Mouse (Mus musculus) adrenal gland, adult 2 months (tissue): ENCODE data around the gene Aox1. TPM values are rescaled to one million over a fixed set of nuclear protein-coding genes. Genes with fewer than 3 reads are reported as not detected.
A peak's percentile ranks its signal among the peaks of the same experiment; 100 is the strongest.
"Not testable (repeated sequence)": the region's sequence is repeated elsewhere in the genome, so short reads cannot be mapped to it uniquely, and the experiment has no call there.

ENCODE experiments used
- DNase-seq: peaks from one replicate; pipeline ENCODE4 v3.0.0; 2021
- long read RNA-seq: library from polyadenylated mRNA; stranded (forward); transcript quantifications from one replicate; pipeline ENCODE4 v2.0.0, GENCODE M21; 2021
- polyA plus RNA-seq: library from polyadenylated mRNA; depleted of rRNA; stranded (reverse); fragments of >200 nt; gene quantifications from 2 replicates; pipeline ENCODE4 v1.2.3, GENCODE M21; 2012; rRNA removed
- total RNA-seq, 2 experiments: library from RNA; stranded (reverse); gene quantifications; 2 replicates each; pipeline ENCODE4 v1.2.3; 2021

Aox1 gene
- total RNA-seq (10 to 100 TPM; 35.1 to 58.0 TPM), polyA plus RNA-seq (9.1 and 10.7 TPM in 2 replicates)
- long read RNA-seq, full-length matches to known transcripts = 4 of 10 reads
- long read RNA-seq, partial matches to known transcripts = 6 of 10 reads
- long read RNA-seq, other reads (novel, unspliced or antisense) = 0 of 10 reads

GRCm38 (mm10) chr1:58029636-58030117 lies at the start of gene Aox1:
Aox1 (plus strand) TSS chr1:58029931.
- peak; percentile 88 for DNase-seq

- DNase-seq = peak; percentile 22
These were observed 40.6 kb upstream of the Aox1 start for GRCm38 (mm10) chr1:57989052-57989600.

- no peak for DNase-seq
These were observed 38.5 kb upstream of the Aox1 start for GRCm38 (mm10) chr1:57991277-57991676.

DNA sequence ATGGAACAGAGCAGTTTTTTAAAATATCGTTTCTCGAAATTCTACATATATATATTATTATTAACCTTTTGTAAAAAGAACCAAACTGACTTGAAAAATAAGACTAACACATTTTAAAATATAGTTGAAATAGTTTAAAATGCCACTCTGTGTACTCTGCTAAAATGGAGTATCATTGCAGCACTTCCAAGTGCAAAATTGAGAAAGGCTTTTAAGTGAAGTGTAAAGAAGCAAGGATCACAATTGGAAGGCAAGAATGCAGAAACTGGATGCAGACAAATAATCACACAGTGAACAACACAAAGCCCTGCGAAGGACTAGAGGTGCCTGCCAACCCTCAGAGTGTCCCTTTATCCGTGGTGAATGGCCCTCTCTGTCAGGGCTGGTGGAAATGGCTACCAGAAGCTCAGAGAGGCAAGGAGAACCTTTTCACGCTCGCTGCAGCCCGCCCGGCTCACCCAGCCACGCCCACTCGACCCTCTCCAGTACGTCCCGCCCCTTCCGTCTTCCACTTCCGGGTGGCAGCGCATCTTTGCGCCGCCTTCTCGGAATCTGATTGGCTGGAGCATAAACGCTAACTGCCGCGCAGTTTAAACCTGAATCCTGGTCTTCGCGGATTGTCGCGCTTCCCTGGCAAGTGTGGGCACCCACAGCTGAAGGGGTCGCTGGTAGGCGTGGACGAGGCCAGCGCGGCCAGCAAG lies 34.1 kb upstream of the Aox1 start, which contains the start of gene Sgo2a:
Gene Sgo2a (plus strand): TSS at position 540 of the 701 bp plus-strand sequence.
- DNase-seq = peak; percentile 92

- no peak for DNase-seq
These were observed 33.6 kb upstream of the Aox1 start for GRCm38 (mm10) chr1:57996133-57996615.

GRCm38 (mm10) chr1:57998146-57998545 lies 31.6 kb upstream of the Aox1 start:
- DNase-seq = peak; percentile 4

DNA sequence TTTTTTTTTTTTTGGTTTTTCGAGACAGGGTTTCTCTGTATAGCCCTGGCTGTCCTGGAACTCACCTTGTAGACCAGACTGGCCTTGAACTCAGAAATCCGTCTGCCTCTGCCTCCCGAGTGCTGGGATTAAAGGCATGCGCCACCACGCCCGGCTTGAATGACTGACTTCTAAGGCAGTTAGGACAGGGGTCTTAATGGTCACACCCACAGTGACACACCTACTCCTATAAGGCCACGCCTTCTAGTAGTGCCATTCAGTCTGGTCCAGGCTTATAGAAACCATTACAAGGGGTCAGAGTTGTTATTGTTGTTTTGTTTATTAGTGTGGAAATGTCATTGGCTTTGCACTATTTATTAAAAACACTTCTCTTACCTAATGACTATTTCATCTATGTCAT lies 23.3 kb upstream of the Aox1 start:
- DNase-seq = not testable (repeated sequence)

DNA sequence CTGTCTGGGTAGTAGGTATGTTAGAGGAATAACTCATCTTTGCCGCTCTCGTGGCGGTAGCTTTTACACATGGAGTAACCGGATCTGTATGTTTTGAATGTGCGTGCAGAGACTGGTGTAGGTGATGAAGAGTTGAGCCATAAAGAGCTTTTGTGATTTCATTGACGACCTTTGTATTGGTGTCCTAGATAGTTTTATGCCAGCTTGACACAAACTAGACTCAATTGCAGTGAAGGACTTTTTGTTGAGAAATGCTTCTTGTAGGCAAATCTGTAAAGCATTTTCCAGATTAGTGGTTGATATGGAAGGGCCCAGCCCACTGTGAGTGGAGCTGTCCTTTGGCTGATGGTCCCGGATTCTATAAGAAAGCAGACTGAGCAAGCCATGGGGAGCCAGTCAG lies 10.9 kb upstream of the Aox1 start, which contains the start of gene Kctd18:
Gene Kctd18 (minus strand): TSS at position 101 of the 400 bp plus-strand sequence.
- no peak for DNase-seq

- DNase-seq = no peak
These were observed 2.0 kb upstream of the Aox1 start for GRCm38 (mm10) chr1:58027707-58028106.

- DNase-seq = peak; percentile 81
These were observed 583 bp downstream of the Aox1 start for GRCm38 (mm10) chr1:58030156-58030871.

GRCm38 (mm10) chr1:58031160-58031769 lies 1.5 kb downstream of the Aox1 start:
- DNase-seq = peak; percentile 65

- not testable (repeated sequence) for DNase-seq
These were observed 7.6 kb downstream of the Aox1 start for GRCm38 (mm10) chr1:58037306-58037705.

GRCm38 (mm10) chr1:58045076-58045475 lies 15.3 kb downstream of the Aox1 start:
- no peak for DNase-seq

- no peak for DNase-seq
These were observed 15.8 kb downstream of the Aox1 start for GRCm38 (mm10) chr1:58045546-58045945.

GRCm38 (mm10) chr1:58046721-58047290 lies 17.1 kb downstream of the Aox1 start:
- DNase-seq = no peak

- DNase-seq = no peak
These were observed 19.4 kb downstream of the Aox1 start for GRCm38 (mm10) chr1:58049126-58049525.

GRCm38 (mm10) chr1:58055598-58055997 lies 25.9 kb downstream of the Aox1 start:
- DNase-seq = no peak

GRCm38 (mm10) chr1:58056074-58056807 lies 26.5 kb downstream of the Aox1 start:
- DNase-seq = no peak

DNA sequence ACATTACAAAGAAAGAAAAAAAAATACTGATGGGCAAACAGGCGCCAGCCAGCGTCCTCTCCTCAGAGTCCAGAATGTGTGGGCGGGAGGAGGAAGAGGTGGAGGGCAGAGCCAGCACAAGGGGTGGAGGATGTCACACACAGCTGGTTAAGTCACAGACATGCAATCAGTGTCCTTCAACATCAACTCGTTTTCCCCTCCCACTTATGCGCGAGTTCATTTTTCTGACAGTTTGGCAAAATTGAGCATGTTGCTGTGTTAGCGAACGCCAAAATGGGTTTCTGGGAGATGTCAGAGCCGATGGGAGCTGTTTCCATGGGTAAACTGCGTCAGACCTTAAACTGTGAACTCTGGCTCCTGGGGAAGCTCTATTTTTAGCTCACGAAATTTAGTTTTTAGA lies 27.2 kb downstream of the Aox1 start:
- DNase-seq = peak; percentile 33

DNA sequence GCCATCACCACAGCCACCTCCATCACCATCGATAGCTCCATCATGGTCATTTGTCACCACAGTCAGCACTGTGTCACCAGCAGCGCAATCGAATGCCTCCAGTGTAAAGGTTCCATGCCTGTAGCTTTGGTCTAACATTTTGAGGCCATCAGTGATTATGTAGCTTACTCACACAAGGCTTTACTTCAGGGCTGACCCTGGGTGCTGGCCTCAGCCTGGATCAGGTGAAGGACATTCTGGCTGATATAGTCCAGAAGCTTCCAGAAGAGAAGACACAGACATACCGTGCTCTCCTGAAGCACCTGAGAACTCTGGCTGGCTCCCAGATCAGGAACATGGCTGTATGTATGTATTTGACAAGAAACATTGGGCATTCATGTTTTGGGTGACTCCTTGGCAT lies 29.1 kb downstream of the Aox1 start:
- DNase-seq = peak; percentile 54

- DNase-seq = no peak
These were observed 32.4 kb downstream of the Aox1 start for GRCm38 (mm10) chr1:58062131-58062530.
